Mouse (Mus musculus) intestine, embryonic 16.5 days (tissue): ENCODE measurements at regions not wholly inside any gene's neighbourhood (a gene's known extent, or its start where the extent isn't known, plus 50 kb on each side); places are given as distances from the start of the nearest gene placed in this dataset.

Experiments used
- ATAC-seq: fragments of 200-750 bp; cut with Nextera tagmentation; 2 replicates; pipeline ENCODE4 v1.8.0; 2017; ENCODE audit warnings: moderate TSS enrichment, moderate library complexity
- H3K27ac ChIP-seq: fragments of 300-500 bp; sonication (generic); 2 replicates; pipeline ENCODE4 v1.5.1; 2014; ENCODE audit warnings: mild to moderate bottlenecking, low read length
- H3K27me3 ChIP-seq: fragments of 300-500 bp; sonication (generic); replicated peaks from 2 replicates; pipeline ENCODE4 v1.6.1; 2014; ENCODE audit warnings: low read length, control low read depth, mixed read lengths; ENCODE audit not compliant: control insufficient read depth, insufficient read depth
- H3K36me3 ChIP-seq: fragments of 300-500 bp; sonication (generic); 2 replicates; pipeline ENCODE4 v1.6.1; 2014; ENCODE audit warnings: low read length, control low read depth; ENCODE audit not compliant: control insufficient read depth, insufficient read depth
- H3K4me1 ChIP-seq: fragments of 300-500 bp; sonication (generic); 2 replicates; pipeline ENCODE4 v1.6.1; 2014; ENCODE audit warnings: low read length, control low read depth, mixed read lengths; ENCODE audit not compliant: control insufficient read depth, insufficient read depth
- H3K4me2 ChIP-seq: fragments of 300-500 bp; sonication (generic); 2 replicates; pipeline ENCODE4 v1.6.1; 2014; ENCODE audit warnings: low read depth, low read length, control low read depth
- H3K4me3 ChIP-seq: fragments of 300-500 bp; sonication (generic); 2 replicates; pipeline ENCODE4 v1.5.1; 2014; ENCODE audit warnings: mild to moderate bottlenecking, low read length
- H3K9ac ChIP-seq: fragments of 300-500 bp; sonication (generic); 2 replicates; pipeline ENCODE4 v1.6.1; 2014; ENCODE audit warnings: low read depth, low read length
- H3K9me3 ChIP-seq: fragments of 300-500 bp; sonication (generic); 2 replicates; pipeline ENCODE4 v1.6.1; 2016; ENCODE audit warnings: low read length, control low read depth; ENCODE audit not compliant: control insufficient read depth
- WGBS: fragments of 180-500 bp; shearing (Covaris S2); extraction: QIAGEN DNeasy Blood & Tissue Kit; methylation state at CpG from one replicate; pipeline ENCODE4 v1.1.7; 2014; 5-methylcytosine and 5-hydroxymethylcytosine counted together

DNA sequence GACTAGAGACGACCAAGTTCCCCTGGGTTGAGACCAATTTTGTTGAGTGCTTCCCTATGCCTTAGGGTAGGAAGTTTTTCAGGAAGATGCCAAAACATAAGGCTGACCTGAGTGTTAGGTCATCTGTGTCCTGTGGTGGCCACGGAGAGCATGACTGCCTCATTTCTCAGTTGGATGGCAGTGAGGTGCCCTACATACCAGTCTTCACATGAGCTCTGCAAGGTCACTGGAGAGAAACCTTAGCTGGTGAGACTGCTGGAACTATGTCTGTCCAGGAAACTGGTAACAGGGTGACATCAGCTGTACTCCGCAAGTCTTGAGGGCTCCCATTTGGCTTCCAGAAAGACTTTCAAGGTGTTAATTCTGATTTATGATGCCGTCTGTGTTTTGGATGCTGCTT, 167.9 kb upstream of the Tent5a start:
- no peaks in the 10 kb centered on the region for H3K27me3 ChIP-seq
- no peak overlapping the region for H3K27ac ChIP-seq
- H3K9ac ChIP-seq, result no peak overlapping the region
- no peak overlapping the region for H3K4me2 ChIP-seq
- no peaks in the 10 kb centered on the region for H3K9me3 ChIP-seq
- no peak overlapping the region for H3K4me3 ChIP-seq
- ATAC-seq, result no peak
- WGBS, result 84% methylated on average over 4 of the region's 4 CpGs
- 0 out of 2 replicates have a peak, but pooled peaks cover 5% of the 10 kb centered on the region for H3K4me1 ChIP-seq
- no peaks in the 10 kb centered on the region for H3K36me3 ChIP-seq

GRCm38 (mm10) chr9:85493760-85494159, 166.6 kb upstream of the Tent5a start:
- Histone ChIP-seq H3K9ac (no peak overlapping the region), H3K36me3 (no peaks in the 10 kb centered on the region), H3K4me3 (no peak overlapping the region), H3K9me3 (no peaks in the 10 kb centered on the region), H3K27ac (no peak overlapping the region), H3K4me2 (no peak overlapping the region), H3K4me1 (0 out of 2 replicates have a peak, but pooled peaks cover 5% of the 10 kb centered on the region), H3K27me3 (no peaks in the 10 kb centered on the region)
- ATAC-seq, result peak; percentile 55
- 51% methylated on average over 4 of the region's 4 CpGs for WGBS

DNA sequence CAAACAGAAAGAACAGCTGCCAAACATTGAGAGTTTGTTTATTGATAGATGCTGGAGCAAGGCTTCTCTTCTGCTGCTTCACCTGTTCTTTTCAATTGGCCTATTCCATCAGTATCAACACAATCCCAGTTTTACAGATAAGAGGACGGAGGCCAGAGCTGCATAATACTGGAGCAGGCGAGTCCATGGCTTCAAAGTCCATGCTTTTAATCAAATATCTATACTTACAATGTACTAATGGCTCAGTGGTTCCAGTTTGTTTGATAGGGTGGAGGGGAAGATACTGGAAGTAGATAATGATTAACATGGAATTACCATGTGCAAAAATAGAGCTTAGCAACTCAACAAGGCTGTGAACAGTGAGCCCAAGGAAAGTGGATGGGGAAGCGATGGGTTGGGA, 163.2 kb upstream of the Tent5a start:
- H3K4me1 ChIP-seq, result 0 out of 2 replicates have a peak, but pooled peaks cover 8% of the 10 kb centered on the region
- no peaks in the 10 kb centered on the region for H3K9me3 ChIP-seq
- no peak overlapping the region for H3K9ac ChIP-seq
- peak; percentile 97 for ATAC-seq
- no peak overlapping the region for H3K4me2 ChIP-seq
- WGBS, result 69% methylated on average over 3 of the region's 3 CpGs
- no peak overlapping the region for H3K4me3 ChIP-seq
- no peaks in the 10 kb centered on the region for H3K27me3 ChIP-seq
- no peak overlapping the region for H3K27ac ChIP-seq
- H3K36me3 ChIP-seq, result no peaks in the 10 kb centered on the region

GRCm38 (mm10) chr9:85487915-85488314, 160.8 kb upstream of the Tent5a start:
- no peaks in the 10 kb centered on the region for H3K36me3 ChIP-seq
- H3K9ac ChIP-seq, result no peak overlapping the region
- no peaks in the 10 kb centered on the region for H3K9me3 ChIP-seq
- no peak overlapping the region for H3K27ac ChIP-seq
- 0 out of 2 replicates have a peak, but pooled peaks cover 2% of the 10 kb centered on the region for H3K4me1 ChIP-seq
- H3K27me3 ChIP-seq, result no peaks in the 10 kb centered on the region
- H3K4me2 ChIP-seq, result no peak overlapping the region
- 51% methylated on average over 2 of the region's 2 CpGs for WGBS
- ATAC-seq, result no peak
- H3K4me3 ChIP-seq, result no peak overlapping the region

- ATAC-seq, result no peak
- H3K9ac ChIP-seq, result no peak overlapping the region
- H3K4me1 ChIP-seq, result 0 out of 2 replicates have a peak, but pooled peaks cover 2% of the 10 kb centered on the region
- WGBS, result 45% methylated on average over 3 of the region's 3 CpGs
- H3K27me3 ChIP-seq, result no peaks in the 10 kb centered on the region
- H3K4me2 ChIP-seq, result no peak overlapping the region
- no peaks in the 10 kb centered on the region for H3K36me3 ChIP-seq
- no peak overlapping the region for H3K27ac ChIP-seq
- H3K4me3 ChIP-seq, result no peak overlapping the region
- H3K9me3 ChIP-seq, result no peaks in the 10 kb centered on the region
Observed at GRCm38 (mm10) chr9:85487052-85487668, 160.0 kb upstream of the Tent5a start.

GRCm38 (mm10) chr9:85485749-85486148, 158.6 kb upstream of the Tent5a start:
- Histone ChIP-seq H3K27me3 (no peaks in the 10 kb centered on the region), H3K4me1 (0 out of 2 replicates have a peak, but pooled peaks cover 2% of the 10 kb centered on the region), H3K27ac (no peak overlapping the region), H3K4me2 (no peak overlapping the region), H3K9ac (no peak overlapping the region), H3K9me3 (no peaks in the 10 kb centered on the region), H3K36me3 (no peaks in the 10 kb centered on the region), H3K4me3 (no peak overlapping the region)
- no peak for ATAC-seq
- 79% methylated on average over 1 of the region's 1 CpGs for WGBS

GRCm38 (mm10) chr9:85483248-85483647, 156.1 kb upstream of the Tent5a start:
- Histone ChIP-seq H3K36me3 (no peaks in the 10 kb centered on the region), H3K9me3 (no peaks in the 10 kb centered on the region), H3K27me3 (no peaks in the 10 kb centered on the region), H3K27ac (no peak overlapping the region), H3K4me1 (0 out of 2 replicates have a peak, but pooled peaks cover 2% of the 10 kb centered on the region), H3K9ac (no peak overlapping the region), H3K4me3 (no peak overlapping the region), H3K4me2 (no peak overlapping the region)
- 94% methylated on average over 4 of the region's 4 CpGs for WGBS
- no peak for ATAC-seq

- Histone ChIP-seq H3K27ac (no peak overlapping the region), H3K4me3 (no peak overlapping the region), H3K9me3 (no peaks in the 10 kb centered on the region), H3K4me1 (no peaks in the 10 kb centered on the region), H3K27me3 (no peaks in the 10 kb centered on the region), H3K36me3 (no peaks in the 10 kb centered on the region), H3K4me2 (no peak overlapping the region), H3K9ac (no peak overlapping the region)
- WGBS, result 58% methylated on average over 2 of the region's 2 CpGs
- ATAC-seq, result no peak
Observed at GRCm38 (mm10) chr9:85480566-85480965, 153.4 kb upstream of the Tent5a start.

DNA sequence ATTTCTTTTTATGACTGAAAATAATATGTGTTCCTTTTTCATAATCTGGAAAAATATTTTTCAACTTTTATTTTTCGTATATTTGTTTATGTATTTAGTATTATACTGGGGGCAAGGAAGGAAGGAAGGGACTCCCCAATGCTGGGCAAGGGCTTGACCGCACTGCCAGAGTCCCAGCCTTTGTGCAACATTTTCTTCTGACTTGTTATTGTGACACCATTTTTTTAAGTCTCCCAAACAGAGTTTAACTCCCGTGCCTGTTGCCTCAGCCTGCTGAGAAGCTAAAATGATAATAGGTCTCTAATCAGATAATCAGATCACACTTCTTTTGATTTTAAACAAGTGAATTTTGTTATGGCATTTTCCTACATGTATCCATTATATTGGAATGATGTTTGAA, 148.1 kb upstream of the Tent5a start:
- H3K9ac ChIP-seq, result no peak overlapping the region
- no peak overlapping the region for H3K4me2 ChIP-seq
- no peaks in the 10 kb centered on the region for H3K27me3 ChIP-seq
- no peak overlapping the region for H3K27ac ChIP-seq
- ATAC-seq, result no peak
- H3K4me3 ChIP-seq, result no peak overlapping the region
- H3K9me3 ChIP-seq, result no peaks in the 10 kb centered on the region
- no peaks in the 10 kb centered on the region for H3K36me3 ChIP-seq
- WGBS, result 78% methylated on average over 3 of the region's 3 CpGs
- H3K4me1 ChIP-seq, result no peaks in the 10 kb centered on the region

DNA sequence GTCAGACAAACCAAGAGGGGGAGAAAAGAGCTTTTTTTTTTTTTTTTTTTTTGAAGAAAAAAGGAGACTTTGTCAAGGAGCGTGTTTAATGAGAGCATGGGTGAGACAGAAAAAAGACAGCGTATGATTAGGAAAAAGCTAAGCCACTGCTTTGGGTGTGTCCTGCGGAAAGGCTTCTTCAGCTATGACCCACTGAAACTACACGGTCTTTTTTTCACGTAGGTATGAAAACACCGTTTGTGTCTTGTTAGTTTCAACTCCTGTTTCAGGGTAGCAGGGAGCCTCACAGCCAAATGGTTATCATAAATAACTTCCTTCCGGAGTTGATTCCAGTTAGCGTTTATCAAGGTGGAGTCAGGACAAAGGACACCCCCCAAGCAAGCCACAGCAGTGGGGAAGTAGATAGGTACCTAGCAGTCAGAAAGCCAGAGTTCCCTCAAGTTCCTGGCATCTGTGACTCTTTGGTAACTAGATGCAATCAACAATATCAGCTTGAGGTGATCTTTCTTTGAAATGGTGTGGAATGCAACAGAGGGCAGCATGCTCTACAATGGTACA, 143.2 kb upstream of the Tent5a start:
- H3K9ac ChIP-seq, result no peak overlapping the region
- ATAC-seq, result no peak
- no peaks in the 10 kb centered on the region for H3K9me3 ChIP-seq
- no peaks in the 10 kb centered on the region for H3K36me3 ChIP-seq
- no peaks in the 10 kb centered on the region for H3K4me1 ChIP-seq
- H3K4me2 ChIP-seq, result no peak overlapping the region
- 68% methylated on average over 8 of the region's 8 CpGs for WGBS
- no peak overlapping the region for H3K4me3 ChIP-seq
- H3K27ac ChIP-seq, result no peak overlapping the region
- H3K27me3 ChIP-seq, result no peaks in the 10 kb centered on the region
